Mouse (Mus musculus) spleen, postnatal 36 days (tissue): ENCODE results near the gene Faap100.
"Not testable (repeated sequence)": the region's sequence is repeated elsewhere in the genome, so short reads cannot be mapped to it uniquely, and the experiment has no call there.

Experiments used
- DNase-seq, 2 experiments: peaks; one replicate each; pipeline ENCODE4 v3.0.0; 2022; ENCODE audit warnings: low spot score in 2 of 2, mixed read lengths in 1 of 2

The Faap100 gene

GRCm38 (mm10) chr11:120352093-120352350 is 26.5 kb downstream of the Faap100 start:
- DNase-seq: not testable (repeated sequence)

GRCm38 (mm10) chr11:120351250-120352092 is 27.1 kb downstream of the Faap100 start:
- DNase-seq: no peak

GRCm38 (mm10) chr11:120350711-120351110 is 27.9 kb downstream of the Faap100 start:
- peak in 1 of 2 experiments; percentile 38 for DNase-seq

- DNase-seq: peak; percentile 91
These were observed 28.4 kb downstream of the Faap100 start for GRCm38 (mm10) chr11:120349986-120350702.

GRCm38 (mm10) chr11:120349371-120349985 is 29.1 kb downstream of the Faap100 start:
- peak; percentile 37 to 46 for DNase-seq

GRCm38 (mm10) chr11:120348684-120349370 is 29.7 kb downstream of the Faap100 start:
- peak; percentile 43 to 65 for DNase-seq

- DNase-seq: peak; percentile 83 to 87
These were observed 30.5 kb downstream of the Faap100 start, which contains the start of gene Actg1 for GRCm38 (mm10) chr11:120347791-120348683. Gene Actg1 (minus strand): TSS chr11:120348542.

GRCm38 (mm10) chr11:120347301-120347700 is 31.3 kb downstream of the Faap100 start:
- DNase-seq: peak in 1 of 2 experiments; percentile 53

- not testable (repeated sequence) for DNase-seq
These were observed 32.1 kb downstream of the Faap100 start for GRCm38 (mm10) chr11:120346383-120347034.

GRCm38 (mm10) chr11:120345067-120345681 is 33.4 kb downstream of the Faap100 start:
- DNase-seq: no peak

- no peak for DNase-seq
These were observed 34.1 kb downstream of the Faap100 start for GRCm38 (mm10) chr11:120344310-120344920.

GRCm38 (mm10) chr11:120343519-120344309 is 34.9 kb downstream of the Faap100 start:
- no peak for DNase-seq

GRCm38 (mm10) chr11:120342656-120343160 is 35.9 kb downstream of the Faap100 start:
- no peak for DNase-seq

GRCm38 (mm10) chr11:120341661-120342060 is 36.9 kb downstream of the Faap100 start:
- no peak for DNase-seq

- DNase-seq: no peak
These were observed 38.5 kb downstream of the Faap100 start for GRCm38 (mm10) chr11:120339978-120340513.

GRCm38 (mm10) chr11:120338786-120339185 is 39.8 kb downstream of the Faap100 start:
- DNase-seq: no peak

- DNase-seq: no peak
These were observed 41.1 kb downstream of the Faap100 start for GRCm38 (mm10) chr11:120337447-120337846.

- DNase-seq: no peak
These were observed 43.0 kb downstream of the Faap100 start for GRCm38 (mm10) chr11:120335431-120336021.
